Mouse (Mus musculus): ENCODE data around the gene Ptpn6. TPM values are rescaled to one million over a fixed set of nuclear protein-coding genes. Genes with fewer than 3 reads are reported as not detected.
A peak's percentile ranks its signal among the peaks of the same experiment; 100 is the strongest.

Gene Ptpn6
- polyA plus RNA-seq, 1 experiment from 2014 or later = 13.6 TPM

GRCm38 (mm10) chr6:124717968-124718367 is 20.5 kb downstream of the Ptpn6 start:
- Histone ChIP-seq H3K27me3 (ENCODE audit: insufficient read depth, low read length) (no peaks in the 10 kb centered on the region), H3K4me1 (replicated peaks; ENCODE audit: insufficient read depth, low read length) (peaks cover 8% of the 10 kb centered on the region; the same call in 1 of the 2 replicates), H3K4me3 (replicated peaks; ENCODE audit: low read depth, low read length) (peak overlapping the region; percentile 30), H3K36me3 (ENCODE audit: insufficient read depth, low read length) (peaks cover 21% of the 10 kb centered on the region), H3K9me3 (replicated peaks; ENCODE audit: low read length) (no peaks in the 10 kb centered on the region), H3K27ac (peak overlapping the region; percentile 50; the same call in 1 of the 2 replicates), H3K9ac (ENCODE audit: low read depth, low read length) (peak overlapping the region; percentile 58), H3K4me2 (ENCODE audit: low read length) (peak overlapping the region; percentile 38)
- ATAC-seq (replicated peaks; ENCODE audit: low FRiP score, low read depth) (no peak), DNase-seq (ENCODE audit: low spot score) (no peak)
- WGBS = 74% methylated on average over 13 of the region's 13 CpGs
- TF ChIP-seq CTCF (IDR thresholded peaks at IDR 0.05; ENCODE audit: low read depth) = no peak

GRCm38 (mm10) chr6:124716864-124717490 is 21.5 kb downstream of the Ptpn6 start:
- WGBS = 61% methylated on average over 20 of the region's 20 CpGs
- no peaks in the 10 kb centered on the region for H3K27me3 ChIP-seq (ENCODE audit: insufficient read depth, low read length)
- no peak overlapping the region for H3K4me3 ChIP-seq (replicated peaks; ENCODE audit: low read depth, low read length)
- DNase-seq (ENCODE audit: low spot score) = peak; percentile 81
- peak; percentile 78 for TF ChIP-seq CTCF (IDR thresholded peaks at IDR 0.05; ENCODE audit: low read depth)
- H3K36me3 ChIP-seq (ENCODE audit: insufficient read depth, low read length) = peaks cover 21% of the 10 kb centered on the region
- H3K27ac ChIP-seq = no peak overlapping the region
- H3K9me3 ChIP-seq (replicated peaks; ENCODE audit: low read length) = no peaks in the 10 kb centered on the region
- H3K4me1 ChIP-seq (replicated peaks; ENCODE audit: insufficient read depth, low read length) = peaks cover 11% of the 10 kb centered on the region; the same call in 1 of the 2 replicates
- H3K4me2 ChIP-seq (ENCODE audit: low read length) = peak overlapping the region; percentile 38; the same call in 1 of the 2 replicates
- H3K9ac ChIP-seq (ENCODE audit: low read depth, low read length) = no peak overlapping the region
- ATAC-seq (replicated peaks; ENCODE audit: low FRiP score, low read depth) = no peak

GRCm38 (mm10) chr6:124712918-124713317 is 25.6 kb downstream of the Ptpn6 start:
- Histone ChIP-seq H3K27ac (peak overlapping the region; percentile 91), H3K36me3 (ENCODE audit: insufficient read depth, low read length) (peaks cover 27% of the 10 kb centered on the region), H3K9ac (ENCODE audit: low read depth, low read length) (peak overlapping the region; percentile 94), H3K27me3 (ENCODE audit: insufficient read depth, low read length) (no peaks in the 10 kb centered on the region), H3K4me3 (replicated peaks; ENCODE audit: low read depth, low read length) (peak overlapping the region; percentile 92), H3K4me1 (replicated peaks; ENCODE audit: insufficient read depth, low read length) (peaks cover 19% of the 10 kb centered on the region; the same call in 1 of the 2 replicates), H3K9me3 (replicated peaks; ENCODE audit: low read length) (no peaks in the 10 kb centered on the region), H3K4me2 (ENCODE audit: low read length) (peak overlapping the region; percentile 92)
- DNase-seq (ENCODE audit: low spot score) = no peak
- no peak for TF ChIP-seq CTCF (IDR thresholded peaks at IDR 0.05; ENCODE audit: low read depth)
- WGBS = 8% methylated on average over 11 of the region's 11 CpGs
- no peak for ATAC-seq (replicated peaks; ENCODE audit: low FRiP score, low read depth)

GRCm38 (mm10) chr6:124711824-124712782 is 26.4 kb downstream of the Ptpn6 start, which contains the start of the genes Emg1 and Phb2:
TSS of gene Emg1 (minus strand) at chr6:124712178.
TSS of gene Phb2 (plus strand) at chr6:124712336.
- peak; percentile 95 for ATAC-seq (replicated peaks; ENCODE audit: low FRiP score, low read depth)
- TF ChIP-seq CTCF (IDR thresholded peaks at IDR 0.05; ENCODE audit: low read depth) = peak; percentile 2; the same call in 1 of the 2 replicates
- Histone ChIP-seq H3K4me3 (replicated peaks; ENCODE audit: low read depth, low read length) (peak within 1 kb of the TSS; percentile 92), H3K27me3 (ENCODE audit: insufficient read depth, low read length) (no peaks in the 10 kb centered on the region), H3K27ac (peak within 1 kb of the TSS; percentile 91), H3K4me1 (replicated peaks; ENCODE audit: insufficient read depth, low read length) (peaks cover 19% of the 10 kb centered on the region; the same call in 1 of the 2 replicates), H3K36me3 (ENCODE audit: insufficient read depth, low read length) (peaks cover 29% of the 10 kb centered on the region), H3K9me3 (replicated peaks; ENCODE audit: low read length) (no peaks in the 10 kb centered on the region), H3K9ac (ENCODE audit: low read depth, low read length) (peak within 1 kb of the TSS; percentile 94), H3K4me2 (ENCODE audit: low read length) (peak within 1 kb of the TSS; percentile 92)
- under 1% methylated on average over 76 of the region's 76 CpGs for WGBS
- peak; percentile 98 for DNase-seq (ENCODE audit: low spot score)

GRCm38 (mm10) chr6:124708289-124708889 is 30.1 kb downstream of the Ptpn6 start:
- H3K4me3 ChIP-seq (replicated peaks; ENCODE audit: low read depth, low read length) = no peak overlapping the region
- ATAC-seq (replicated peaks; ENCODE audit: low FRiP score, low read depth) = no peak
- H3K4me1 ChIP-seq (replicated peaks; ENCODE audit: insufficient read depth, low read length) = peaks cover 15% of the 10 kb centered on the region; the same call in 1 of the 2 replicates
- no peak overlapping the region for H3K27ac ChIP-seq
- no peaks in the 10 kb centered on the region for H3K27me3 ChIP-seq (ENCODE audit: insufficient read depth, low read length)
- peaks cover 31% of the 10 kb centered on the region for H3K36me3 ChIP-seq (ENCODE audit: insufficient read depth, low read length)
- no peak overlapping the region for H3K4me2 ChIP-seq (ENCODE audit: low read length)
- WGBS = 92% methylated on average over 10 of the region's 10 CpGs
- H3K9ac ChIP-seq (ENCODE audit: low read depth, low read length) = no peak overlapping the region
- no peak for DNase-seq (ENCODE audit: low spot score)
- no peaks in the 10 kb centered on the region for H3K9me3 ChIP-seq (replicated peaks; ENCODE audit: low read length)
- TF ChIP-seq CTCF (IDR thresholded peaks at IDR 0.05; ENCODE audit: low read depth) = no peak
